Mouse (Mus musculus) liver, postnatal 0 days (tissue): Measurements from ENCODE around the gene Slc7a15. TPM values are rescaled to one million over a fixed set of nuclear protein-coding genes. Genes with fewer than 3 reads are reported as not detected.
"Not testable (repeated sequence)": the region's sequence is repeated elsewhere in the genome, so short reads cannot be mapped to it uniquely, and the experiment has no call there.

Experiments used
- ATAC-seq: fragments of 200-750 bp; cut with Nextera tagmentation; 2 replicates; pipeline ENCODE4 v1.8.0; 2017; ENCODE audit warnings: mild to moderate bottlenecking, moderate library complexity
- DNase-seq: peaks from one replicate; pipeline ENCODE4 v3.0.0-alpha.2; 2016
- H3K27ac ChIP-seq: fragments of 300-500 bp; sonication (generic); 2 replicates; pipeline ENCODE4 v1.5.1; 2014; ENCODE audit warnings: antibody characterized with exemption, moderate library complexity, mild to moderate bottlenecking, low read depth
- H3K27me3 ChIP-seq: fragments of 300-500 bp; sonication (generic); 2 replicates; pipeline ENCODE4 v1.6.1; 2014; ENCODE audit warnings: low read length, control low read depth, mixed read lengths; ENCODE audit not compliant: insufficient read depth
- H3K36me3 ChIP-seq: fragments of 300-500 bp; sonication (generic); replicated peaks from 2 replicates; pipeline ENCODE4 v1.6.1; 2014; ENCODE audit warnings: mild to moderate bottlenecking, control low read depth, low read length, moderate library complexity, mixed read lengths; ENCODE audit not compliant: insufficient read depth
- H3K4me1 ChIP-seq: fragments of 300-500 bp; sonication (generic); 2 replicates; pipeline ENCODE4 v1.6.1; 2014; ENCODE audit warnings: antibody characterized with exemption, mild to moderate bottlenecking, control low read depth; ENCODE audit not compliant: insufficient read depth
- H3K4me2 ChIP-seq: fragments of 300-500 bp; sonication (generic); 2 replicates; pipeline ENCODE4 v1.6.1; 2014; ENCODE audit warnings: low read depth, mild to moderate bottlenecking, low read length, moderate library complexity, mixed read lengths
- H3K4me3 ChIP-seq: fragments of 300-500 bp; sonication (generic); 2 replicates; pipeline ENCODE4 v1.5.1; 2014; ENCODE audit warnings: low read depth, low read length
- H3K9ac ChIP-seq: fragments of 300-500 bp; sonication (generic); replicated peaks from 2 replicates; pipeline ENCODE4 v1.6.1; 2014; ENCODE audit warnings: mild to moderate bottlenecking, moderate library complexity
- H3K9me3 ChIP-seq: fragments of 300-500 bp; sonication (generic); 2 replicates; pipeline ENCODE4 v1.6.1; 2016; ENCODE audit warnings: mild to moderate bottlenecking, control low read depth, low read length, mixed read lengths
- CTCF ChIP-seq: sonication (generic); IDR thresholded peaks from 2 replicates; pipeline ENCODE4 v1.5.1; 2016; ENCODE audit warnings: antibody characterized with exemption, low read depth
- EP300 ChIP-seq: IDR thresholded peaks from 2 replicates; pipeline ENCODE4 v1.6.1; 2016; ENCODE audit warnings: antibody characterized with exemption, low read depth, mild to moderate bottlenecking
- WGBS: fragments of 180-500 bp; shearing (Covaris S2); extraction: QIAGEN DNeasy Blood & Tissue Kit; methylation state at CpG from one replicate; pipeline ENCODE4 v1.1.7; 2014; ENCODE audit not compliant: insufficient replicate concordance; 5-methylcytosine and 5-hydroxymethylcytosine counted together
- polyA plus RNA-seq: library from polyadenylated mRNA; unstranded; fragments of >200 nt; fragmentation: Nextera tagmentation; extraction: Ambion mirVana; gene quantifications from 2 replicates; pipeline ENCODE4 v1.2.1, GENCODE M21; 2015

Slc7a15 gene
- polyA plus RNA-seq, 1 experiment from 2014 or later = 0.49 TPM

- not testable (repeated sequence) for H3K9me3 ChIP-seq, ATAC-seq, H3K9ac ChIP-seq, H3K4me2 ChIP-seq, H3K4me1 ChIP-seq, H3K4me3 ChIP-seq, H3K36me3 ChIP-seq, DNase-seq, H3K27ac ChIP-seq, H3K27me3 ChIP-seq
- 53% methylated on average over 3 of the region's 3 CpGs for WGBS
Measured at GRCm38 (mm10) chr12:8559876-8560275, 39.0 kb downstream of the Slc7a15 start.

- Histone ChIP-seq H3K9me3 (no peaks in the 10 kb centered on the region), H3K27me3 (no peaks in the 10 kb centered on the region), H3K4me2 (no peak overlapping the region), H3K4me1 (no peaks in the 10 kb centered on the region), H3K9ac (no peak overlapping the region), H3K36me3 (no peaks in the 10 kb centered on the region), H3K27ac (no peak overlapping the region), H3K4me3 (no peak overlapping the region)
- no peak for TF ChIP-seq CTCF
- TF ChIP-seq EP300 = no peak
- DNase-seq (no peak), ATAC-seq (peak; percentile 72)
Measured at GRCm38 (mm10) chr12:8556189-8556588, 42.7 kb downstream of the Slc7a15 start.

- 0 out of 2 replicates have a peak overlapping the region, but pooled peaks have one; percentile 37 for H3K27ac ChIP-seq
- TF ChIP-seq EP300 (no peak), CTCF (no peak)
- no peaks in the 10 kb centered on the region for H3K27me3 ChIP-seq
- no peak overlapping the region for H3K4me3 ChIP-seq
- no peak for ATAC-seq
- H3K36me3 ChIP-seq = no peaks in the 10 kb centered on the region
- DNase-seq = no peak
- no peaks in the 10 kb centered on the region for H3K4me1 ChIP-seq
- H3K4me2 ChIP-seq = no peak overlapping the region
- H3K9me3 ChIP-seq = no peaks in the 10 kb centered on the region
- H3K9ac ChIP-seq = no peak overlapping the region
Measured at GRCm38 (mm10) chr12:8555419-8555818, 43.4 kb downstream of the Slc7a15 start.

- H3K27ac ChIP-seq = no peak overlapping the region
- ATAC-seq (peak; percentile 86), DNase-seq (peak; percentile 79)
- H3K9ac ChIP-seq = no peak overlapping the region
- H3K9me3 ChIP-seq = no peaks in the 10 kb centered on the region
- WGBS = 12% methylated on average over 11 of the region's 11 CpGs
- no peaks in the 10 kb centered on the region for H3K36me3 ChIP-seq
- H3K27me3 ChIP-seq = no peaks in the 10 kb centered on the region
- peak overlapping the region; percentile 41; the same call in 1 of the 2 replicates for H3K4me2 ChIP-seq
- peak; percentile 99 for TF ChIP-seq CTCF
- TF ChIP-seq EP300 = no peak
- H3K4me1 ChIP-seq = peaks cover 9% of the 10 kb centered on the region; the same call in 1 of the 2 replicates
- no peak overlapping the region for H3K4me3 ChIP-seq
Measured at GRCm38 (mm10) chr12:8547357-8547756, 51.5 kb downstream of the Slc7a15 start.

- no peak overlapping the region for H3K9ac ChIP-seq
- DNase-seq = no peak
- no peaks in the 10 kb centered on the region for H3K9me3 ChIP-seq
- no peaks in the 10 kb centered on the region for H3K36me3 ChIP-seq
- no peak overlapping the region for H3K4me2 ChIP-seq
- WGBS = 74% methylated on average over 6 of the region's 6 CpGs
- no peak for ATAC-seq
- peaks cover 9% of the 10 kb centered on the region; the same call in 1 of the 2 replicates for H3K4me1 ChIP-seq
- H3K27me3 ChIP-seq = no peaks in the 10 kb centered on the region
- TF ChIP-seq CTCF (no peak), EP300 (no peak)
- no peak overlapping the region for H3K4me3 ChIP-seq
- no peak overlapping the region for H3K27ac ChIP-seq
Measured at GRCm38 (mm10) chr12:8546801-8547200, 52.1 kb downstream of the Slc7a15 start.

GRCm38 (mm10) chr12:8545066-8545610 is 53.7 kb downstream of the Slc7a15 start:
- Histone ChIP-seq H3K36me3 (no peaks in the 10 kb centered on the region), H3K4me2 (no peak overlapping the region), H3K9ac (no peak overlapping the region), H3K4me3 (no peak overlapping the region), H3K9me3 (no peaks in the 10 kb centered on the region), H3K27me3 (no peaks in the 10 kb centered on the region), H3K27ac (no peak overlapping the region), H3K4me1 (peaks cover 9% of the 10 kb centered on the region)
- TF ChIP-seq EP300 = no peak
- TF ChIP-seq CTCF = no peak
- 66% methylated on average over 5 of the region's 5 CpGs for WGBS
- no peak for DNase-seq
- ATAC-seq = no peak

GRCm38 (mm10) chr12:8542371-8542770 is 56.5 kb downstream of the Slc7a15 start:
- Histone ChIP-seq H3K27ac (no peak overlapping the region), H3K9me3 (no peaks in the 10 kb centered on the region), H3K4me3 (no peak overlapping the region), H3K9ac (no peak overlapping the region), H3K36me3 (no peaks in the 10 kb centered on the region), H3K4me2 (no peak overlapping the region), H3K27me3 (no peaks in the 10 kb centered on the region), H3K4me1 (peaks cover 10% of the 10 kb centered on the region)
- DNase-seq (no peak), ATAC-seq (no peak)
- TF ChIP-seq EP300 (no peak), CTCF (no peak)
- 75% methylated on average over 4 of the region's 4 CpGs for WGBS
